ENCODE assay signal across 8 mouse cellular contexts in genomic region chr6:117687045-117687444, GRCm38 (mm10).
DNase-seq lines count a peak whose midpoint lies in the region; ATAC-seq lines count a peak whose summit lies in the region.

No protein-coding gene starts in this region.

- no peak overlapping the region for H3K9ac ChIP-seq in hindbrain, embryonic 13.5 days
- H3K9ac ChIP-seq in hindbrain, embryonic 11.5 days (ENCODE audit: low read depth, low read length): no peak overlapping the region

- WGBS in hindbrain, embryonic 13.5 days: 92% methylated on average over 2 of the region's 2 CpGs
- WGBS in hindbrain, embryonic 11.5 days: 75% methylated on average over 2 of the region's 2 CpGs

- H3K4me1 ChIP-seq in hindbrain, embryonic 13.5 days (replicated peaks): no peaks in the 10 kb centered on the region
- H3K4me1 ChIP-seq in hindbrain, embryonic 11.5 days (replicated peaks; ENCODE audit: control insufficient read depth, insufficient read depth, low read length): no peaks in the 10 kb centered on the region

- H3K27me3 ChIP-seq in hindbrain, embryonic 13.5 days: no peaks in the 10 kb centered on the region
- no peaks in the 10 kb centered on the region for H3K27me3 ChIP-seq in hindbrain, embryonic 11.5 days (ENCODE audit: control insufficient read depth, insufficient read depth, low read length)

- H3K36me3 ChIP-seq in hindbrain, embryonic 13.5 days: no peaks in the 10 kb centered on the region
- no peaks in the 10 kb centered on the region for H3K36me3 ChIP-seq in hindbrain, embryonic 11.5 days (ENCODE audit: control insufficient read depth, insufficient read depth, low read length)

- H3K27ac ChIP-seq in hindbrain, embryonic 13.5 days: no peak overlapping the region
- H3K27ac ChIP-seq in hindbrain, embryonic 11.5 days (ENCODE audit: low read depth, low read length): no peak overlapping the region

- no peak overlapping the region for H3K4me3 ChIP-seq in hindbrain, embryonic 13.5 days
- no peak overlapping the region for H3K4me3 ChIP-seq in hindbrain, embryonic 11.5 days (ENCODE audit: low read depth, low read length)

- no peak overlapping the region for H3K4me2 ChIP-seq in hindbrain, embryonic 13.5 days
- no peak overlapping the region for H3K4me2 ChIP-seq in hindbrain, embryonic 11.5 days (replicated peaks; ENCODE audit: low read depth, low read length)

- ATAC-seq in hindbrain, embryonic 13.5 days (ENCODE audit: low FRiP score): no peak
- no peak for ATAC-seq in hindbrain, embryonic 11.5 days (ENCODE audit: low FRiP score)

- H3K9me3 ChIP-seq in hindbrain, embryonic 13.5 days: no peaks in the 10 kb centered on the region
- no peaks in the 10 kb centered on the region for H3K9me3 ChIP-seq in hindbrain, embryonic 11.5 days (ENCODE audit: control insufficient read depth, low read length)

- peak; percentile 17 to 67 for DNase-seq in adrenal gland, adult (ENCODE audit: inconsistent age in 2 of 2, low spot score in 1 of 2)
- no peak for DNase-seq in adrenal gland, adult 8-10 months
- peak; percentile 8 to 28 for DNase-seq in urinary bladder, adult 18-20 months (ENCODE audit: low spot score in 2 of 2)
- DNase-seq in urinary bladder, postnatal 4 days (ENCODE audit: low spot score in 2 of 2): no peak
- peak; percentile 30 to 76 for DNase-seq in kidney, postnatal 36 days
- peak; percentile 7 to 9 for DNase-seq in spleen, postnatal 36 days (ENCODE audit: low spot score in 2 of 2)
- no peak for DNase-seq in hindbrain, embryonic 11.5 days (ENCODE audit: low spot score)

Comparison
In these comparisons a context has a peak if more than half of its experiments do, and no peak if none do; other contexts are left out.
1. DNase-seq: peak in adrenal gland, adult (2 of 2), urinary bladder, adult 18-20 months (2 of 2), kidney, postnatal 36 days (2 of 2) and spleen, postnatal 36 days (2 of 2); none in adrenal gland, adult 8-10 months (single experiment), urinary bladder, postnatal 4 days (0 of 2) and hindbrain, embryonic 11.5 days (single experiment).